Mouse (Mus musculus) hindbrain, postnatal 0 days (tissue): Measurements from ENCODE around the gene Ptgfrn. TPM values are rescaled to one million over a fixed set of nuclear protein-coding genes. Genes with fewer than 3 reads are reported as not detected.

Source experiments
- ATAC-seq: fragments of 200-750 bp; cut with Nextera tagmentation; 2 replicates; pipeline ENCODE4 v1.8.0; 2017; ENCODE audit warnings: mild to moderate bottlenecking, moderate TSS enrichment, moderate library complexity
- DNase-seq: peaks from one replicate; pipeline ENCODE4 v3.0.0-alpha.2; 2015; ENCODE audit warnings: low spot score
- H3K27ac ChIP-seq: fragments of 300-500 bp; sonication (generic); 2 replicates; pipeline ENCODE4 v1.5.1; 2014; ENCODE audit warnings: mild to moderate bottlenecking
- H3K27me3 ChIP-seq: fragments of 300-500 bp; sonication (generic); 2 replicates; pipeline ENCODE4 v1.6.1; 2014; ENCODE audit warnings: low read length, mixed read lengths; ENCODE audit not compliant: insufficient read depth
- H3K36me3 ChIP-seq: fragments of 300-500 bp; sonication (generic); 2 replicates; pipeline ENCODE4 v1.6.1; 2014; ENCODE audit warnings: low read length, mixed read lengths; ENCODE audit not compliant: insufficient read depth
- H3K4me1 ChIP-seq: fragments of 300-500 bp; sonication (generic); 2 replicates; pipeline ENCODE4 v1.6.1; 2014; ENCODE audit warnings: antibody characterized with exemption, low read length, mixed read lengths; ENCODE audit not compliant: insufficient read depth
- H3K4me2 ChIP-seq: fragments of 300-500 bp; sonication (generic); 2 replicates; pipeline ENCODE4 v1.6.1; 2014; ENCODE audit warnings: low read depth, mild to moderate bottlenecking, low read length, moderate library complexity, mixed read lengths
- H3K4me3 ChIP-seq: fragments of 300-500 bp; sonication (generic); 2 replicates; pipeline ENCODE4 v1.5.1; 2014; ENCODE audit warnings: low read length
- H3K9ac ChIP-seq: fragments of 300-500 bp; sonication (generic); replicated peaks from 2 replicates; pipeline ENCODE4 v1.6.1; 2014; ENCODE audit warnings: mild to moderate bottlenecking, low read length, moderate library complexity, mixed read lengths
- H3K9me3 ChIP-seq: fragments of 300-500 bp; sonication (generic); 2 replicates; pipeline ENCODE4 v1.6.1; 2016; ENCODE audit warnings: low read length, mixed read lengths
- CTCF ChIP-seq: IDR thresholded peaks from 2 replicates; pipeline ENCODE4 v1.5.1; 2016; ENCODE audit warnings: antibody characterized with exemption, control low read depth, low read depth
- WGBS: fragments of 180-500 bp; shearing (Covaris S2); extraction: QIAGEN DNeasy Blood & Tissue Kit; methylation state at CpG from one replicate; pipeline ENCODE4 v1.1.7; 2014; 5-methylcytosine and 5-hydroxymethylcytosine counted together
- polyA plus RNA-seq: library from polyadenylated mRNA; unstranded; fragments of >200 nt; fragmentation: Nextera tagmentation; extraction: Ambion mirVana; gene quantifications from 2 replicates; pipeline ENCODE4 v1.2.1, GENCODE M21; 2015
- total RNA-seq: library from RNA; depleted of rRNA; stranded (reverse); fragments of >200 nt; gene quantifications from 2 replicates; pipeline ENCODE4 v1.2.3, GENCODE M21; 2014

Gene Ptgfrn
- total and polyA plus RNA-seq, 2 experiments from 2014 or later, result 4.1 to 51.0 TPM

- no peaks in the 10 kb centered on the region for H3K27me3 ChIP-seq
- no peak overlapping the region for H3K4me3 ChIP-seq
- no peaks in the 10 kb centered on the region for H3K9me3 ChIP-seq
- H3K9ac ChIP-seq, result no peak overlapping the region
- no peak for TF ChIP-seq CTCF
- no peaks in the 10 kb centered on the region for H3K36me3 ChIP-seq
- no peak overlapping the region for H3K4me2 ChIP-seq
- H3K4me1 ChIP-seq, result peaks cover 18% of the 10 kb centered on the region; the same call in 1 of the 2 replicates
- ATAC-seq, result no peak
- no peak for DNase-seq
- 72% methylated on average over 7 of the region's 7 CpGs for WGBS
- no peak overlapping the region for H3K27ac ChIP-seq
Observed at GRCm38 (mm10) chr3:101102106-101102505, 8.0 kb downstream of the Ptgfrn start.

- Histone ChIP-seq H3K9ac (no peak overlapping the region), H3K9me3 (no peaks in the 10 kb centered on the region), H3K36me3 (no peaks in the 10 kb centered on the region), H3K27ac (no peak overlapping the region), H3K4me2 (no peak overlapping the region), H3K4me3 (no peak overlapping the region), H3K27me3 (no peaks in the 10 kb centered on the region), H3K4me1 (peaks cover 18% of the 10 kb centered on the region; the same call in 1 of the 2 replicates)
- ATAC-seq, result no peak
- TF ChIP-seq CTCF, result no peak
- peak; percentile 59 for DNase-seq
- 67% methylated on average over 7 of the region's 7 CpGs for WGBS
Observed at GRCm38 (mm10) chr3:101101184-101101583, 8.9 kb downstream of the Ptgfrn start.

- no peak overlapping the region for H3K27ac ChIP-seq
- DNase-seq (no peak), ATAC-seq (no peak)
- no peaks in the 10 kb centered on the region for H3K36me3 ChIP-seq
- no peaks in the 10 kb centered on the region for H3K27me3 ChIP-seq
- no peak overlapping the region for H3K4me3 ChIP-seq
- H3K9ac ChIP-seq, result no peak overlapping the region
- H3K9me3 ChIP-seq, result no peaks in the 10 kb centered on the region
- TF ChIP-seq CTCF, result no peak
- H3K4me2 ChIP-seq, result no peak overlapping the region
- peaks cover 9% of the 10 kb centered on the region; the same call in 1 of the 2 replicates for H3K4me1 ChIP-seq
- 76% methylated on average over 9 of the region's 9 CpGs for WGBS
Observed at GRCm38 (mm10) chr3:101099701-101100357, 10.2 kb downstream of the Ptgfrn start.

GRCm38 (mm10) chr3:101098073-101098472 lies 12.0 kb downstream of the Ptgfrn start:
- TF ChIP-seq CTCF, result peak; percentile 62
- Histone ChIP-seq H3K27me3 (no peaks in the 10 kb centered on the region), H3K4me3 (no peak overlapping the region), H3K4me2 (no peak overlapping the region), H3K36me3 (no peaks in the 10 kb centered on the region), H3K27ac (no peak overlapping the region), H3K4me1 (peaks cover 9% of the 10 kb centered on the region; the same call in 1 of the 2 replicates), H3K9me3 (no peaks in the 10 kb centered on the region), H3K9ac (no peak overlapping the region)
- DNase-seq (peak; percentile 53), ATAC-seq (peak; percentile 71)
- WGBS, result 42% methylated on average over 4 of the region's 4 CpGs

- Histone ChIP-seq H3K4me2 (no peak overlapping the region), H3K9me3 (no peaks in the 10 kb centered on the region), H3K27me3 (no peaks in the 10 kb centered on the region), H3K36me3 (no peaks in the 10 kb centered on the region), H3K4me3 (no peak overlapping the region), H3K9ac (no peak overlapping the region), H3K27ac (no peak overlapping the region), H3K4me1 (peaks cover 9% of the 10 kb centered on the region; the same call in 1 of the 2 replicates)
- DNase-seq (no peak), ATAC-seq (no peak)
- WGBS, result 66% methylated on average over 9 of the region's 9 CpGs
- no peak for TF ChIP-seq CTCF
Observed at GRCm38 (mm10) chr3:101097146-101097800, 12.8 kb downstream of the Ptgfrn start.

- H3K27ac ChIP-seq, result no peak overlapping the region
- ATAC-seq (no peak), DNase-seq (peak; percentile 48)
- WGBS, result 71% methylated on average over 5 of the region's 5 CpGs
- H3K9me3 ChIP-seq, result no peaks in the 10 kb centered on the region
- 0 out of 2 replicates have a peak, but pooled peaks have one; percentile 11 for TF ChIP-seq CTCF
- H3K4me3 ChIP-seq, result no peak overlapping the region
- H3K4me1 ChIP-seq, result no peaks in the 10 kb centered on the region
- H3K27me3 ChIP-seq, result no peaks in the 10 kb centered on the region
- no peak overlapping the region for H3K4me2 ChIP-seq
- no peak overlapping the region for H3K9ac ChIP-seq
- H3K36me3 ChIP-seq, result no peaks in the 10 kb centered on the region
Observed at GRCm38 (mm10) chr3:101095761-101096449, 14.2 kb downstream of the Ptgfrn start.
